Mouse (Mus musculus): Measurements from ENCODE around the gene Ifit1. TPM values are rescaled to one million over a fixed set of nuclear protein-coding genes. Genes with fewer than 3 reads are reported as not detected.
"Not testable (repeated sequence)": the region's sequence is repeated elsewhere in the genome, so short reads cannot be mapped to it uniquely, and the experiment has no call there.

Gene Ifit1
- polyA plus RNA-seq (2012; ENCODE audit: insufficient read depth, insufficient read length, low replicate concordance, missing spikeins) = not detected in 2 replicates

GRCm38 (mm10) chr19:34640623-34641022 lies at the start of gene Ifit1, which contains the start of gene Ifit1bl2:
Gene Ifit1 (plus strand): TSS chr19:34640871.
Gene Ifit1bl2 (minus strand): TSS chr19:34640743.
- no peak for TF ChIP-seq POLR2A (IDR thresholded peaks at IDR 0.05; ENCODE audit: insufficient read depth, low read depth, low read length)
- no peak for TF ChIP-seq CTCF (IDR thresholded peaks at IDR 0.05; ENCODE audit: insufficient read depth, low read depth, low read length)
- 42% methylated on average over 4 of the region's 4 CpGs for WGBS
- Histone ChIP-seq H3K4me1 (ENCODE audit: control insufficient read depth, insufficient read depth, low read length) (no peaks in the 10 kb centered on the region), H3K27ac (ENCODE audit: insufficient read depth, low read depth, low read length) (no peak within 1 kb of the TSS), H3K4me3 (ENCODE audit: insufficient read depth, low read depth, low read length) (no peak within 1 kb of the TSS)

GRCm38 (mm10) chr19:34593456-34593855 lies 47.2 kb upstream of the Ifit1 start:
- TF ChIP-seq CTCF (IDR thresholded peaks at IDR 0.05; ENCODE audit: insufficient read depth, low read depth, low read length) (no peak), POLR2A (IDR thresholded peaks at IDR 0.05; ENCODE audit: insufficient read depth, low read depth, low read length) (no peak)
- no peak overlapping the region for H3K27ac ChIP-seq (ENCODE audit: insufficient read depth, low read depth, low read length)
- no peak overlapping the region for H3K4me3 ChIP-seq (ENCODE audit: insufficient read depth, low read depth, low read length)
- WGBS = 93% methylated on average over 2 of the region's 2 CpGs
- no peaks in the 10 kb centered on the region for H3K4me1 ChIP-seq (ENCODE audit: control insufficient read depth, insufficient read depth, low read length)

DNA sequence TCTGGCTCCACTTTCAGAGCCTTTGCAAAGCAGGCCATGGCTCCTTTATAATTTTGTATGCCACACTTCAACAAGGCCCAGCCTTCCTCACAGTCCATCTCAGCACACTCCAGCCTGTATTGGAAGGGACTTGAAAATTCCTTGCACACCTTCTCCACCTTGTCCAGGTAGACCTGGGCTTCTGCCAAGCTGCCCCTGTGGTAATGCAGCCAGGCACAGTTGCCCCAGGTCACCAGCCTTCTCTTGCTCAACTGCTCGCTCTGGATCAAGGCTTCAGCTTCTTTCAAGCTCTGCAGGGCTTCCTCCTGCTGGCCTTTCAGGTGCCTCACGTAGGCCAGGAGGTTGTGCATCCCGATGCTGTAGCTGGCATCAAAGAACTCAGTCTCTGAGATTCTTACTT lies 46.1 kb upstream of the Ifit1 start:
- not testable (repeated sequence) for H3K27ac ChIP-seq (ENCODE audit: insufficient read depth, low read depth, low read length); H3K4me3 ChIP-seq (ENCODE audit: insufficient read depth, low read depth, low read length); H3K4me1 ChIP-seq (ENCODE audit: control insufficient read depth, insufficient read depth, low read length)
- WGBS = 89% methylated on average over 3 of the region's 3 CpGs

GRCm38 (mm10) chr19:34596811-34597210 lies 43.9 kb upstream of the Ifit1 start:
- Histone ChIP-seq H3K27ac (ENCODE audit: insufficient read depth, low read depth, low read length) (no peak overlapping the region), H3K4me1 (ENCODE audit: control insufficient read depth, insufficient read depth, low read length) (no peaks in the 10 kb centered on the region), H3K4me3 (ENCODE audit: insufficient read depth, low read depth, low read length) (no peak overlapping the region)
- TF ChIP-seq CTCF (IDR thresholded peaks at IDR 0.05; ENCODE audit: insufficient read depth, low read depth, low read length) = no peak
- no peak for TF ChIP-seq POLR2A (IDR thresholded peaks at IDR 0.05; ENCODE audit: insufficient read depth, low read depth, low read length)

GRCm38 (mm10) chr19:34598341-34598740 lies 42.3 kb upstream of the Ifit1 start:
- H3K4me1 ChIP-seq (ENCODE audit: control insufficient read depth, insufficient read depth, low read length) = no peaks in the 10 kb centered on the region
- WGBS = 39% methylated on average over 2 of the region's 2 CpGs
- TF ChIP-seq POLR2A (IDR thresholded peaks at IDR 0.05; ENCODE audit: insufficient read depth, low read depth, low read length) = no peak
- TF ChIP-seq CTCF (IDR thresholded peaks at IDR 0.05; ENCODE audit: insufficient read depth, low read depth, low read length) = no peak
- no peak overlapping the region for H3K4me3 ChIP-seq (ENCODE audit: insufficient read depth, low read depth, low read length)
- no peak overlapping the region for H3K27ac ChIP-seq (ENCODE audit: insufficient read depth, low read depth, low read length)

GRCm38 (mm10) chr19:34599250-34599649 lies 41.4 kb upstream of the Ifit1 start:
- H3K27ac ChIP-seq (ENCODE audit: insufficient read depth, low read depth, low read length); H3K4me1 ChIP-seq (ENCODE audit: control insufficient read depth, insufficient read depth, low read length); H3K4me3 ChIP-seq (ENCODE audit: insufficient read depth, low read depth, low read length): not testable (repeated sequence)

GRCm38 (mm10) chr19:34601888-34602287 lies 38.8 kb upstream of the Ifit1 start, which contains the start of gene Ifit1bl1:
Gene Ifit1bl1 (minus strand): TSS chr19:34601956.
- 73% methylated on average over 1 of the region's 1 CpGs for WGBS
- H3K4me3 ChIP-seq (ENCODE audit: insufficient read depth, low read depth, low read length); H3K4me1 ChIP-seq (ENCODE audit: control insufficient read depth, insufficient read depth, low read length); H3K27ac ChIP-seq (ENCODE audit: insufficient read depth, low read depth, low read length): not testable (repeated sequence)

DNA sequence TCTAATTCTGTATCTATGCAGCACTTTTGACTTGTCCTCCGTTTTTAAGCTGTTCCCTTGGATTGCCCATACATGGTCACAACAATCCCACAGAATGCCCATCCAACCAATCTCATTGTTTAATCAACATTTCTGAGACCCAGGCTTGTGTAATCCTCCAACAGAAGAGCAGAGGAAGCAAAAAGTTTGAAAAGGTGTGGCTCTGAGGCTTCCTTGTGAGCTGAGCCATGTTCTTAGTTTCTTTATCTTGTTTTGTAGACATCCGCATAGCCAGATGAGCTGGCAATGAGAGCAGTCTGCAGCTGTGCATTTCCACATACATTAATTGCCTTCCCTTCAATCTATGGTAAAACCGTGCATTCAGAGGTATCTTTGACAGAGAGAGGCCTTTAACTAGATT lies 35.2 kb upstream of the Ifit1 start:
- 91% methylated on average over 3 of the region's 3 CpGs for WGBS
- no peak for TF ChIP-seq POLR2A (IDR thresholded peaks at IDR 0.05; ENCODE audit: insufficient read depth, low read depth, low read length)
- TF ChIP-seq CTCF (IDR thresholded peaks at IDR 0.05; ENCODE audit: insufficient read depth, low read depth, low read length) = no peak
- Histone ChIP-seq H3K4me3 (ENCODE audit: insufficient read depth, low read depth, low read length) (no peak overlapping the region), H3K27ac (ENCODE audit: insufficient read depth, low read depth, low read length) (no peak overlapping the region), H3K4me1 (ENCODE audit: control insufficient read depth, insufficient read depth, low read length) (no peaks in the 10 kb centered on the region)

GRCm38 (mm10) chr19:34607237-34608051 lies 33.2 kb upstream of the Ifit1 start, which contains the start of gene Ifit3b:
Gene Ifit3b (plus strand): TSS chr19:34607970.
- not testable (repeated sequence) for H3K4me3 ChIP-seq (ENCODE audit: insufficient read depth, low read depth, low read length); H3K4me1 ChIP-seq (ENCODE audit: control insufficient read depth, insufficient read depth, low read length)
- WGBS = 22% methylated on average over 4 of the region's 4 CpGs
- H3K27ac ChIP-seq (ENCODE audit: insufficient read depth, low read depth, low read length) = peak within 1 kb of the TSS; percentile 31

GRCm38 (mm10) chr19:34610118-34610517 lies 30.6 kb upstream of the Ifit1 start:
- not testable (repeated sequence) for H3K4me3 ChIP-seq (ENCODE audit: insufficient read depth, low read depth, low read length); H3K27ac ChIP-seq (ENCODE audit: insufficient read depth, low read depth, low read length); H3K4me1 ChIP-seq (ENCODE audit: control insufficient read depth, insufficient read depth, low read length)
- 84% methylated on average over 3 of the region's 3 CpGs for WGBS

- H3K27ac ChIP-seq (ENCODE audit: insufficient read depth, low read depth, low read length); H3K4me3 ChIP-seq (ENCODE audit: insufficient read depth, low read depth, low read length); H3K4me1 ChIP-seq (ENCODE audit: control insufficient read depth, insufficient read depth, low read length): not testable (repeated sequence)
- WGBS = 83% methylated on average over 5 of the region's 11 CpGs
Observed at GRCm38 (mm10) chr19:34612243-34613001, 28.2 kb upstream of the Ifit1 start.

Data from olfactory bulb, adult 2 months (tissue).